Mouse (Mus musculus) hematopoietic stem cell, adult 5-6 weeks (primary cell): ENCODE measurements around the gene Galnt5. TPM values are rescaled to one million over a fixed set of nuclear protein-coding genes. Genes with fewer than 3 reads are reported as not detected.

Experiments used
- ATAC-seq, 2 experiments: fragments of 125-278 bp in 1 of 2; replicated peaks in 1 of 2; 2 replicates each; pipeline ENCODE4 v1.8.0; 2016 to 2017; ENCODE audit warnings: inconsistent platforms in 2 of 2, mild to moderate bottlenecking in 2 of 2, moderate number of reproducible peaks in 2 of 2, low read depth in 1 of 2, moderate TSS enrichment in 1 of 2; ENCODE audit not compliant: low FRiP score in 2 of 2, poor library complexity in 2 of 2, severe bottlenecking in 2 of 2, insufficient read depth in 1 of 2, low TSS enrichment in 1 of 2
- total RNA-seq: library from RNA; stranded (forward); fragments of 172-1452, 232-1000 nt; gene quantifications from 2 replicates; pipeline ENCODE4 v1.2.3, GENCODE M21; 2017

Gene Galnt5
- 3.6 and 4.2 TPM in 2 replicates for total RNA-seq

DNA sequence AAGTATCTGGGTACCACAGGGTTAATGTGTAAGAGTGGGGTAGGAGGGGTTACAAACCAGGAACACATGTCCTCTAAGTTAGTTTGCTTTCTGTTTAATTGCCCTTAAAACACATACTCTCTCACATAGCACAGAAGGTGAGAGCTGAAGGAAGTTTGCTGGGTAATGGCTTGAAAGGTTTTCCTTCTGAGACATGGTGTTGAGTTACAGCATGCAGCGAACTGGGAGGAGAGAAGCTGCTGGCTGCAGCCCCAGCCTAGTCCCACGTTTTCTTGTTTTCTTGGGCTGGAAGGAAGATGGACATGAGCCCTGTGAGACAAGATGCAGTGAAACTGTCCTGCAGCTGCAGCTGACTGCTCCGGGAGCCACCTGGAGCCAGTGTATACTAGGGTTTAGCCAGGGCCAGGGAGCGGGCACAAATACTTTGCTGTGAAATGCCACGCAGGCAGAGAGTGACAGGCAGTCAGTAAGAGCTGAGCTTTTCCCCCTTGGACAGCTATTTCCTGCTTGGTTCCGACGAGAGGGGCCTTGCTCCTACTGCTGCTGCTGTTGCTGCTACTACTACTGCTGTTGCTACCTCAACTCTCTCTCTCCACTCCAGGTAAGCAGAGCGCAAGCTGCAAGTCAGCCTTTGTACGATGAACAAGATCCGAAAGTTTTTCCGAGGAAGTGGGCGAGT, at the start of gene Galnt5:
Gene Galnt5 (plus strand): TSS at position 133 of the 679 bp plus-strand sequence.
- ATAC-seq: peak; percentile 64 to 65

DNA sequence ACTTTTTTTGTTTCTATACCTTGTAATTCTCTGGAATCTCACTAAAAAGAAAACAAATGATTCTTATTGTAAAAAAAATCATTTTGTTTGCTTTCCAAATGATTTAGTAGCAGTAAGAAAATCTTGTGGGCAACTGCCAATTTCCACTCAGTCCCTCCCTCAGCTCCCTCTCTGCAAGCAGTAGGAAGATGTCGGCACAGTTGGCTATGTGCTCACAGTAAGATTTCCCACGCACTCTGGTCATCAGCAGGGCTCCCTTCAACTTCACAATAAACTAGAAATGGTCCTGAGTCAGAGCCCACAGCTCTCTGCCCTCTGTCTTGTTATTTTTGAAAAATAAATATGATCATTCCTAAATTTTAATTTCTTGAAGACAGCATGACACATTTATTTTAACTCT, 46.1 kb upstream of the Galnt5 start:
- ATAC-seq: no peak

DNA sequence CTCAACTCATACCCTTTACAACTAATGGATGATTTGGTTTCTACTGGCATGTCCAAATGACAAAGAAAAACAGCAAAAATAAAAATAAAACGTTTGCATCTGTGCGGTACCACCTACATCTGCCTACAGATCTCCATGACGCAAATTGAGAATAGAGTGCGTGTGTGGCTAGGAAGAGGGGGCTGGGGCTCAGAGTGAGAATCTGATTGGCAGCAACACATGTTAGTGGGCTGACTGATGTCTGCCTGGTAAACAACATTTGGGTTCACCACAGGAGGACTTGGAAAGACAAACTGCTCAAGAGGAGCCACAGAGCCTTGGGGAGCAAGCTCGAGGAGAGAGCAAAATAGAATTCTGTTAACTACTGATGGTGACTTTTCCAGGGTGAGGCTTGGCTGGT, 36.9 kb upstream of the Galnt5 start:
- no peak for ATAC-seq

DNA sequence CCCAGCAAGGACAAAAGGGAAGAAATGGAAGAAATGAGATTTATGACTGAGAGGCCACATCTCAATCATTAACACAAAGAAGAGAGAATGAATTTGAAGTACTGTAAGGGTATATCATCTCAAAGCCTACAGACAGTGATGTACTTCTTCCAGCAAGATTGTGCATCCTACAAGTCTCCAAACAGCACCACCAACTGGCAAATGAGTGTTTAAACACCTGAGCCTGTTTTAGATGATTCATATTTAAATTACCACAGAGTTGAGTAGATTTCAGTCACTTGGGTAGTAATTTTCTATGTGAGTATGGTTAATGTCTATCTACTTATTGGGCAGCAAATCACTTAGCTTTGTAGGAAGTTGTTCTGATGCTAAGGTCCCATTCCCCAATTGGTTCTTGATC, 15.4 kb upstream of the Galnt5 start:
- no peak for ATAC-seq

DNA sequence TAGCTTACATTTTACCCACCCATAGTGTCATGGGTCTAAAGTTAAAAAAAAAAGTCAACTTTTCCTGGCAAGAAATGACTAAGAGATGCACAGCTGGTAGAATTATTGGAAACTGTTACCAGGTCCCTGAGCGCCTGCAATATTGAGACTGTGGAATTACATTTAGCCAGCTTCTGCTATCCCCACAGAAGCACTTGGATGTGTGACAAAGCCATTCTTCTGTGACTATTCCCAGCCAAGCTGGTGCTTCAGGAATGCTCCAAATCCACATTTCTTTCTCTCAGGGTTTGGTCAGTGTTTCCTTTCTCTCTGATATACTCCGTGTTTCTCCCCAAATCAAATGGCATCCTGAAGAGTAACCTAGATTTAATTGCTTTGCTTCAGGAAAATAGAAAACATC, 6.6 kb upstream of the Galnt5 start:
- ATAC-seq: no peak

DNA sequence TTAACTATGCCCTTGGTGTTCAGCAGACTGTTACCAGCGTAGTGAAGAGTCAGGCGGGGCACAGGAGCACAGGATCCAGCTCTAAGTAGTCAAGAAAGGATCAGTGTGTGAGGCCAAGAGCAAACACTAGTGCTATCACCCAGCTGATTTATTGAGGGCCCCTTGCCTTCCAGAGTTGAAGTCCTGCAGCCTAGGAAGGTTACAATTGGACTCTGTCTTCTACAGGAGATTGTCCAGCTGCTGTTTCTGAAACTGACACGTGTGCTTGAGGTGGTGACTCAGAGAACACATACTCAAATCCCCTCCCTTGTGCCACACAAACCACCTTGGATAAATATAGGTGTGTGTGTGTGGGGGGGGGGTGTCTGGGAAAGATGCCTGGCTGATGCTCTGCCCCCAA, 3.8 kb downstream of the Galnt5 start:
- ATAC-seq: no peak

DNA sequence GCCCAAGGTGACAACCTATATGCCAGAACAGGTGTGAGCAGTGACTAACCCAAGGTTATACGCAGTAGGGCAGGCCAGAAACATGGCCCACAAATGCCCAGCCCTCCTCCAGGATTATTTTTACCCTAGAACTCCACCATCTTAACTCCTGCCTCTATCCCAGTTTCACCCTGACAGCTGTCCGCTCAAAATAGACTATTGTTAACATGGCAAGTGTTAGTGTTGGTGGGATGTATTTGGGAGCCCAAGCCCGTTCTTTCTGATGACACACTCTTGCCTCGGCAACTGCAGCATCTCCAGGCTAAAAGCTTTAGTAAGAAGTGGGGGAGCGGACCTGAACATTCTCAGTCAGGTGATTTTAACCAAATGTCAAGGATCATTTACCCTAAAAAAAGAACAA, 9.4 kb downstream of the Galnt5 start:
- ATAC-seq: no peak

DNA sequence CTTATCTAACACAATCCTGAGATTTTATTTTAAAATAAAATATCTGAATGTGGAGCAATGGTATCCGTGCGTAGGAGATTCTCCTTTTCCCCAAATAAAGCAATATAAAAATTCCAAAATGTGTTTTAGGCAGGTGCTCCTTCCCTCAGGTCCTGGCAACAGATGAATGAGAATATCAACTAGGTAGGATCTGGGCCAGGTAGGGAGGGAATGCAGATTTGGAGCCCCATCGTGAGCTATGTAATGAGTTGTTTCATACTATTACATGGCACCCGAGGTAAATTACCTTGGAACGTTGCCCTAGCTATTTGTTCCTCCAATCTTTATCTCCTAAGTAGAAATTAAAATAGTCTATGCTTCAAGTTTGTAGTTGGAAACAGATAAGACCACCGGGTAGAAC, 25.9 kb downstream of the Galnt5 start:
- no peak for ATAC-seq

DNA sequence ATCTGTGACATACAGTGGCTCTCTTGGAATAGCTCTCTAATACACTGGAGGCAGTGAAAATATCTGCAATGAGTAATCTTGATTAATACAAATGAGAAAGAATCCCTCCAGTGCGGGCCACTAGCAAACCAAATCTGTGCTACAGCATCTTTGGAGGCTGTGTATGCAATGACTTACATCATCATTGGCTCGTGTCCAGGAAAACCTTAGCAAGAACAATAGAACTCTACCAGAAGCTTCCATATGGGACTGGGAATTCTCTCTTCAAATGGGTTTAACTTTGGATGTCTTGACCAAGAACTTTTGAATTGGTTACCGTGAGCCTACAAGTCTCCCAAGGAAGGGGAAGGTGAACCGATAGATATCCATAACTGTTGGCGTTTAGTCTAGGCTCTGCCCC, 29.1 kb downstream of the Galnt5 start:
- no peak for ATAC-seq

DNA sequence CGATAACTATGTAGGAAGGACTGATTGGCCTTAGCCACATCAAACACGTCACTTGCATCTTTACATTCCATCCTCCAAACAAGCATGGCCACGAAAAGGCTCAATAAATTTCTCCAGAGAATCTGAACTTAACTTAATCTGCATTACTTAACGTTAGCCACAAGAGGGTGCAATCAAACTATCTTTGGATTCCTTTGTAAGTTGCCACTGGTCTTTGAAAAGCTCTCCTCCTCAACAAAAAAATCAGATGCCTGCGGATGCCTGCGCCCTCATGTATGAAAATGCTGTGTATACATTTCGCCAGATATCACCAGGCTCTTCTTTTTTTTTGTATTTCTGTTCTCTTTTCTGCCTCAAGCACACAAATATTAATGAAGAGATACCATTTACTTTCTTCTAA, 31.7 kb downstream of the Galnt5 start:
- ATAC-seq: peak; percentile 73 to 83

DNA sequence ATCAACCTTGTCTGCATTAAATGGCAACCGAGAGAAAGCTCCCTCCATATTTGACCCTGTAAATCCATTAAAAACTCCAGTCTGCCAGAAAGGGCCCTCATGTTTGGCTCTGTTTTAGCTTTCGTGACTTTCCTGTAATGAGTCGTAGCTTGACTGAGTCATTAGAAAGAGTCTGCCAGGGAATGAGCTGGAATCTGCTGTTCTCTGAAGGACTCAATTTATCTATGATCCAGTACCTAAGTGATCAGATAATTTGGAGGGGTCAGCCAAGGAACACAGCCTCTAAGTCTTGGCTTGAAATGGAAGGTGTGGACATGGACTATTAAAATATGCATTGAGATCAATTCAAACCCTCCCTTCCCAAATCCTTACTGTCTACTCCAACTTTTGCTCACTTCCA, 33.7 kb downstream of the Galnt5 start:
- no peak for ATAC-seq

DNA sequence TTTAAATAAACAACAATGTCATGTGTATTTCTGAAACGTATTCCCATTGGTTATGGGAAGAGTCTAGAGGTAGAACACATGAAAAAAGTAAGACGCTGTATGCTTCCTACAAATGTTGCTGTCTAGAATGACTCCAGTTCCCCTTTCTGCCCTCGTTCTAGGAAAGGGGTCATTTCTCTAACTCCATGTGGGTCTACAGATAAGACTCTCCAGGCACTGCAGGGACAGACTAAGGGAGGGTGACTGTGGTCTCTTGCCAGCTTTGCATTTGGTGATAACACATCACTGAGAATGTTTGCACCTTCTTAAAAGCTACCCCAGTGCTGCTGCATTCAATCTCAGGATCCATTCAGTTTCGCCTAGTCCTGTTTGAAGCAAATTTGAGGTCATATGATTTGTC, 38.0 kb downstream of the Galnt5 start:
- peak; percentile 95 to 96 for ATAC-seq

DNA sequence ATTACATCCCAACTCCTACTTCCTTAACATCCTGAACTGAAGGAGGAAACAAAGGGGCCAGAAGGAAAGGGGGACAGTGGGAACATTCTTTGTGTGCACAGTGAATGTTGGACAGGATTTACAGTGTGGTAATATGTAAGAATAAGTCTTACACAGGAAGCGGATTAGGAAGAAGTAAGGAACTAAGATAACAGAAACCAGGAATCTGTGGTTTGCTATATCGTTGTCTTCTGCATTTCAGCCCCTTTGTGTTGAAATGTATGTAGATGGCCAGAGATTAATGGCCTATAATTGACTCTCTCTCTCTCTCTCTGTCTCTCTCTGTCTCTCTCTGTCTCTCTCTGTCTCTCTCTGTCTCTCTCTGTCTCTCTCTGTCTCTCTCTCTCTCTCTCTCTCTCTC, 39.2 kb downstream of the Galnt5 start:
- ATAC-seq: no peak

DNA sequence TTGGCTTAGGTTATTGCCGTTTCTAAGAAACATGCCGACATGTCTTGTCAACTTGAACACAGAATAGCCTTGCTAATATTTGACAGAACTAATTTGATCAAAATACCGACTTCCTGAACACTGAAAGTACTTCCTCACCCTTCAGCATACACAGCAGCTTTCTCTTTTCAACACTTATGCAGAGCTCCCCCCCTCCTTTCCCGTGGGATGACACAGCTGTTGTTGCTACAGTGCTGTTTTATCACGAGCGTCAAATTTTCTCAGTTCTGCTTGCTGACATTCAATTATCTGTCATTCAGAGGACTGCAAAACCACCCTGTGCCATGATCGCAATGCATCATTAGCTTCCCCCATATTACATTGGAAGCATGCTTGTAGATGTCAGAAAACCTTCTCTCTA, 44.2 kb downstream of the Galnt5 start:
- peak; percentile 69 to 72 for ATAC-seq

DNA sequence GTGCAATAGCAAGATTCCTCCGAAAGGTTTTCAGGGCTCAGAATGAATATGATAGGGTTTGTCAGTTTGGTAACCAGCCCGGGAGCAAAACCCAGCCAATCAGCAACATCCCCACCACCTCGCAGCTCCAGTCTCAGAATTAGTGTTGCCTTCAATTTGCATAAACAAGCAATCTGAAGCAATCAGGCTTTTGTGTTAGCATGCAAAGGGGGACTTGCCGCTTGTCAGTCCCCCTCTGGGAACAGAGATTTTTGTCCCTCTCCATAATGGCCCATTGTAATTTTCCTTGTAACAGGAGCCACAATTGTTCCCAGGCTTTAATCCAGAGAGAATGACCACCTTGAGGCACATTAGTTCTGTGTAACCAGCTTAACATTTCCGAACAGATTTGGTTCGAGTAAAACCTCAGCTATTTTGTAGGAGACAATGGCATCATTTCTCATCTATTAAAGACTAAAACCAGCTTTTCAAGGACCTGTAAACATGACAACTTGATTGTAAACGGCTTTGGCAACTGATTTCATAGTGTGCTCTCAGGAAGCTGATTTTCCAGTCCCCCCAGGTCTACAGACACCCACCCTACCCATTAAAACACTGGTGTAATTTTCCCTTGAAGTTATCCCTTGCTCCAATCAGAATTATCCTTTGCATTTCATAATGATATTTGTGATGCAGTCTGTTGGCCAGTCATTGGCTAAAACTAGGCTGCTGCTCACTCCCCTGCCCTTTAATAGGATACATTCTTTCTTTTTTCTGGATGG, 55.3 kb downstream of the Galnt5 start, which contains the start of gene Ermn:
Gene Ermn (minus strand): TSS at position 44 of the 761 bp plus-strand sequence.
- ATAC-seq: no peak

DNA sequence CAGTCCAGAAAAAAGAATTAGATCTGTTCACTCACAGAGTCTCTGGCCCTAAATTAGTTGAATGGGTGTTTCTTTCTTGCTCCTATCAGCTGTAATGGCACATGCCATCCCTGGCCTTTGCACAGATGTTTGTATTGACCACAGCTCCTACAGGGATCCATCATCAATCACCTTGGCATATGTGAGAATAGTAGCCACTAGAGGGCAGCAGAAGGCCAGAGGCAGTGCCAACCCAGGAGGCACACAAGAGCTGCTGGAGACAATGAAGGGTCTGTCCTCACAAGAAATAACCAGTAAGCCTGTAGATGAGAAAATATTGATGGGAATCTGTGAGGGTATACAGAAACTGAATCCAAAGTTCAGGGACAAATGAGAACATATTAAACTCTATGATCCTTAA, 57.7 kb downstream of the Galnt5 start:
- ATAC-seq: peak; percentile 87 to 96

DNA sequence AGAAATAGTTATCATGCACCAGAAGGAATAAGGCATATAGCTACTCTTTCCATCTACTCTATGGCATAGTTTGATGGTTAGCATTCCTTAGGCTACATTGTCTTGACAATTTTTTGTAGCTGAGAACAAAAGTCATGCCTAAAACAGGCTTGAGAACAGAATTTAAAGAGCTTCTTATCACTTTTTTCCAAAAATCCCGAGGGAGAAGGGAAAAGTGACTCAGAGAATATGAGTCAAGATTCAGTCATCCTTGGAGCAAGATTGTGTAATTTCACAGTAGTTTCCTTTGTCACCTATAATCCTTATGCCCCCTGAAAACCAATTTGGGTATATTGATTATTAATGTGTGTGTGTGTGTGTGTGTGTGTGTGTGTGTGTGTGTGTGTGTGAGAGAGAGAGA, 82.2 kb downstream of the Galnt5 start:
- ATAC-seq: no peak

DNA sequence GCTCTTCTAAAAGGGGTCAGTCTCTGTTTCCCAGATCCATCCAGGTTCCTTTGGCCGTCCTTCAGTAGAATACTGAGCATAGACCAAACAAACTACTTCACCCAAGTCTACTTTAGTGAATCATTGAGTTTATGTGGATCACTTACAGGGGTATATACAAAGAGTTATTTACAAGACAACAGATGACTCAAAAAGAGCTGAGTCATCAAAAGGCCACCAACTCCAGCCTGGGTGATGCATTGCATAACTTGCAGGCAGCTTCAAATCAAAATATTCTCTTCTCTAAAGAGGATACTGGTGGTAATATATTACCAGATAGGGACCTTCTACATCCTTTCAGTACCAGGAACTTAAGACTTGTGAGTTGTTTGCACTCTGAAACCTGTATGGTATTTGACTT, 88.7 kb downstream of the Galnt5 start:
- ATAC-seq: no peak

DNA sequence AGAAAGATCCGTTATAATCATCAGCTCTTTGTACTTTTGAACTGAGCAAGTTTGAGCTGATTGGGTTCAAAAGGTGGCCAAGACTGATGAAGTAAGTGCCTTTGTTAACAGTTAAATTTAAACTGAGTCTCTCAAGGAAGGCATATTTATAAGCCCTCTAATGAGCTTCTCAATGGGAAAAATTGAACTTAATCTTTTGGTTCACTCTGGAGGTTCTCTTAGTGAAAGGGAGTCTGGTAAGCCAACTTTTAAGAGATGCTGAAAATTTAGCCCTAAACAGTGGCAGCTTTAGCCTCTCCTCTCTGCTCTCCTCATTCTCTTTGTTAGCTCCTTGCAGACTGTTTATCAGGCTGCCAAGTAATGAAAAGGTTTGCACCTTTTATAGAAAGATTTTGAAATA, 97.1 kb downstream of the Galnt5 start:
- no peak for ATAC-seq
